Mouse (Mus musculus) heart, embryonic 14.5 days (tissue): ENCODE measurements at regions not wholly inside any gene's neighbourhood (a gene's known extent, or its start where the extent isn't known, plus 50 kb on each side); places are given as distances from the start of the nearest gene placed in this dataset.
"Not testable (repeated sequence)": the region's sequence is repeated elsewhere in the genome, so short reads cannot be mapped to it uniquely, and the experiment has no call there.

Experiments used
- ATAC-seq: fragments of 200-750 bp; cut with Nextera tagmentation; 2 replicates; pipeline ENCODE4 v1.8.0; 2017; ENCODE audit warnings: low read depth, moderate TSS enrichment; ENCODE audit not compliant: insufficient number of reproducible peaks, insufficient read depth, low FRiP score
- H3K27ac ChIP-seq, 2 experiments: fragments of 200-500 bp in 1 of 2; fragments of 300-500 bp in 1 of 2; sonication (generic) in 1 of 2; replicated peaks in 1 of 2; 2 replicates each; pipeline ENCODE4 v1.5.1; 2012 to 2014; ENCODE audit warnings: low read depth in 2 of 2, low read length in 2 of 2, control low read depth in 1 of 2, mild to moderate bottlenecking in 1 of 2, mixed read lengths in 1 of 2; ENCODE audit not compliant: control insufficient read depth in 1 of 2, insufficient read depth in 1 of 2
- H3K27me3 ChIP-seq: fragments of 300-500 bp; sonication (generic); 2 replicates; pipeline ENCODE4 v1.6.1; 2014; ENCODE audit warnings: mild to moderate bottlenecking, low read length, control low read depth; ENCODE audit not compliant: control insufficient read depth, insufficient read depth
- H3K36me3 ChIP-seq: fragments of 300-500 bp; sonication (generic); 2 replicates; pipeline ENCODE4 v1.6.1; 2014; ENCODE audit warnings: mild to moderate bottlenecking, control low read depth, low read length, mixed read lengths; ENCODE audit not compliant: control insufficient read depth, insufficient read depth
- H3K4me1 ChIP-seq, 2 experiments: fragments of 200-500 bp in 1 of 2; fragments of 300-500 bp in 1 of 2; sonication (generic) in 1 of 2; 2 replicates each; pipeline ENCODE4 v1.6.1; 2012 to 2014; ENCODE audit warnings: low read length in 2 of 2, control low read depth in 1 of 2, mixed read lengths in 1 of 2; ENCODE audit not compliant: control insufficient read depth in 2 of 2, insufficient read depth in 2 of 2
- H3K4me2 ChIP-seq: fragments of 300-500 bp; sonication (generic); 2 replicates; pipeline ENCODE4 v1.6.1; 2014; ENCODE audit warnings: mild to moderate bottlenecking, low read length
- H3K4me3 ChIP-seq, 2 experiments: fragments of 200-500 bp in 1 of 2; fragments of 300-500 bp in 1 of 2; sonication (generic) in 1 of 2; 2 replicates each; pipeline ENCODE4 v1.5.1; 2012 to 2014; ENCODE audit warnings: low read length in 2 of 2, mild to moderate bottlenecking in 2 of 2, control low read depth in 1 of 2, low read depth in 1 of 2, moderate library complexity in 1 of 2; ENCODE audit not compliant: control insufficient read depth in 1 of 2, insufficient read depth in 1 of 2
- H3K9ac ChIP-seq: fragments of 300-500 bp; sonication (generic); 2 replicates; pipeline ENCODE4 v1.6.1; 2014; ENCODE audit warnings: mild to moderate bottlenecking, low read length
- H3K9me3 ChIP-seq: fragments of 300-500 bp; sonication (generic); 2 replicates; pipeline ENCODE4 v1.6.1; 2016; ENCODE audit warnings: low read length, control low read depth; ENCODE audit not compliant: control insufficient read depth
- WGBS: fragments of 180-500 bp; shearing (Covaris S2); extraction: QIAGEN DNeasy Blood & Tissue Kit; methylation state at CpG from one replicate; pipeline ENCODE4 v1.1.7; 2014; 5-methylcytosine and 5-hydroxymethylcytosine counted together

DNA sequence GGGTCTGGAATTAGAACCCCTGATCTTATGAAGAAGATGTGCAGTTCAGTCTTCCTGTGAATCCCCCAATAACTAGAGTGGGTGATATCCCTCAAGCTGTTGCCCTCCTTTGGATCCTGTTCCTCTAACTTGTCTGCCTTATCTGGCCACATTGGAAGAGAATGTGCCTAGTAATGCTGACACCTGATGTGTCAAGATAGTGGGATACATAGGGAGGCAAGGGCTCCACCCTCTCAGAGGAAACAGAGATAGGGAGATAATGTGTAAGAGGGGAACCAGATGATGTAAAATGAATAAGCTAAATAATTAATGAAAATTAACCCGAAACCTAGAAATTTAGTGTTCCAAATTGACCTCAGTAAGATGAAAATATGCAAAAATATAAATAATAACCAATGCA lies 294.4 kb upstream of the Zfp386 start:
- not testable (repeated sequence) for H3K36me3 ChIP-seq, ATAC-seq, H3K4me1 ChIP-seq, H3K4me2 ChIP-seq, H3K27me3 ChIP-seq, H3K9ac ChIP-seq, H3K4me3 ChIP-seq, H3K27ac ChIP-seq, H3K9me3 ChIP-seq
- WGBS, result 67% methylated on average over 1 of the region's 1 CpGs

DNA sequence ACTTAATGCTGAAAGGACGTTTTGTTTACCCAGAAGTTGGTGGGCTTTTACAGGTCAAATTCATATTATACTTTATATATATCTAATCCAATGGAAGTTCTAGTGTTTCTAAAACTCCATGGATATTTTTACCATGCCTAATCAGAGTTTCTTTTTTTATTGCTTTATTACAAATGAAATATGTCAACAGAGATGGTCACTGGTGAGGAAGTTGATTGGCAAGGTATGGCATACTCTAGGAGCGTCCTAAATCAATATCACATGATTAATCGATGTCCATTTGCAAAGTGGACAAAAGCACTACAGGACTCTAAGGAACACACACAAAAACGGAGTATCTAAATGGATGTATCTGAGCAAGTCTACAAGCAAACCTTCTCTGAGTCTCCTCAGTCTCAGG lies 290.0 kb upstream of the Zfp386 start:
- 38% methylated on average over 4 of the region's 4 CpGs for WGBS
- ATAC-seq, H3K9me3 ChIP-seq, H3K4me1 ChIP-seq, H3K27ac ChIP-seq, H3K4me3 ChIP-seq, H3K36me3 ChIP-seq, H3K27me3 ChIP-seq, H3K9ac ChIP-seq, H3K4me2 ChIP-seq: not testable (repeated sequence)

DNA sequence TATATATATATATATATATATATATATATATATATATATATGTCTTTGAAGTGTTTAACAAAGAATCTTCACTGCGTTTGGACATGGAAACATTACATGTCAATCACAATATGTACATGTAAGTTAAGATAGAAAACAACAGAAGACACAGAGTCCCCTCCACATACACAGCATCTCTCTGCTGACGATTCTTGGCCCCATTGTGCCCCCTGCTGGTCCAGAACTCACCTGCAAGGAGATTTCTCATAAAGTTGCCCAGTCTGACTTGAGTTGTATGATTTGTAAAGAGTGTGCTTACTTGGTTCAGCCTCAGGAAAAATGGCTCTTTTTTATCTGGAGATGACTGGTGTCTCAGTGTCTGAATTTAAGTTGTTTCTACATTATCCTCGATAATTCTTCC lies 288.5 kb upstream of the Zfp386 start:
- WGBS, result 38% methylated on average over 3 of the region's 3 CpGs
- H3K9ac ChIP-seq, ATAC-seq, H3K4me1 ChIP-seq, H3K9me3 ChIP-seq, H3K36me3 ChIP-seq, H3K4me2 ChIP-seq, H3K27ac ChIP-seq, H3K27me3 ChIP-seq, H3K4me3 ChIP-seq: not testable (repeated sequence)

DNA sequence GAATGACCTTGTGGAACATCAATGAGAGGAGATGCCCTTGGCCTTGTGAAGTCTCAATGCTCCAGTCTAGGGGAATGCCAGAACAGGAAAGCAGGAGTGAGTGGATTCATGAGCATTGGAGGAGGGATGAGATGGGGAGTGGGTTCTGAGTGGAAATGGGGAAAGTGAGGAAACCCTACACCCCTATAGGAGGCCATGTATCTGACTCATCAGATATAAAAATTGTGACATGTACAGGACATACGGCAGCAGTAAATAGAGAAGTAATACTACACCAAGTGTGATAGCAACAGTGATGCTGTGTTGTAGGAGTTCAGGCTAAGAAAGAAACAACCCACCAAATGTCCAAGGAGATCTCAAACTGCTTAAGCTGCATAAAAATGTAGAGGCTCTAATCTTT lies 285.8 kb upstream of the Zfp386 start:
- H3K36me3 ChIP-seq, H3K27ac ChIP-seq, ATAC-seq, H3K9ac ChIP-seq, H3K4me1 ChIP-seq, H3K27me3 ChIP-seq, H3K4me2 ChIP-seq, H3K4me3 ChIP-seq, H3K9me3 ChIP-seq: not testable (repeated sequence)
- WGBS, result no CpG with 5 or more reads among the region's 1 CpGs

DNA sequence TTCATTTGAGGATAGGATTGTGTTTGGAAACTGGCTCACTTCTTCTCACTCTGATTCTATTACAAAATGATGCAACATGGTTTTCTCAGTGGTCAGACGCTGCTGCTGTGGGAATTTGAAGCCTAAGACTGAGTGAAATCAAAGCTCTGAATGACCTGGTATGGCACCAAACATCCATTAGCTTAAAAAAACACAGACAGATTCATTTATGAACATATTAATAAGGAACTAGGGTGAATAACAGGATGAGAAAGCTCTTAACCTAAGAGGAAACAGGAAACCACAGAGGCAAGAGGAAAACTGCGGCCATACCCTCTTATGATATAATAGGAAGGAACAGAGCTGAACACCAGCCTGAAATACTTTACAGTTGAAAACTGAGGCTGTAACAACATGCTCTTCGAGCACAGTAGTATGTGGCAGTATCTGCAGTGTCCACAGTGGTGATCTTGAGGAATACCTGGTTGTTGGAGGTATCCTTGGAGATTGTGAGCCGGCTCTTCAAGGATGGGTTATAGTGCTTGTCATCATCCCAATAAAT lies 282.5 kb upstream of the Zfp386 start:
- not testable (repeated sequence) for H3K27ac ChIP-seq, H3K36me3 ChIP-seq, H3K27me3 ChIP-seq, H3K4me3 ChIP-seq, H3K4me2 ChIP-seq, H3K9me3 ChIP-seq, H3K4me1 ChIP-seq, H3K9ac ChIP-seq, ATAC-seq
- WGBS, result 58% methylated on average over 4 of the region's 4 CpGs

DNA sequence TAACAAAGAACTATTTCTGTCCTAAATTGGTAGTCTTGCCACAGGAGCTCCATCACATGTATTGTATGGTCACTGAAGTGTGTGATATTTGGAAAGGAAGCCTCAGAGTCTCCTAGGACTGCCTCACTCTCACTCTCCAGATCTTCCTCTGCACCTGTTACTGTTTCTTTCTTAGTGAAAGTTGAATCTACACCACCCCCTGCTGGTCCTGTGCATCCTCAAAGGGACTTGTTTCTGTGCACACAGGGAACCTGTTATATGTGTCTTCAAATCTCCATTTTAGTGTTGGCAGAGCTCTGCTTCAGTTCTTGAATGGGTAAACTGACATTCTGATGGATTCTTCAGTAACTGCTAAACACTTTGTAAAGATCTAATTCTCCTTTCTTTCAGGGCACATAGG lies 276.3 kb upstream of the Zfp386 start:
- H3K36me3 ChIP-seq, result not testable (repeated sequence)

DNA sequence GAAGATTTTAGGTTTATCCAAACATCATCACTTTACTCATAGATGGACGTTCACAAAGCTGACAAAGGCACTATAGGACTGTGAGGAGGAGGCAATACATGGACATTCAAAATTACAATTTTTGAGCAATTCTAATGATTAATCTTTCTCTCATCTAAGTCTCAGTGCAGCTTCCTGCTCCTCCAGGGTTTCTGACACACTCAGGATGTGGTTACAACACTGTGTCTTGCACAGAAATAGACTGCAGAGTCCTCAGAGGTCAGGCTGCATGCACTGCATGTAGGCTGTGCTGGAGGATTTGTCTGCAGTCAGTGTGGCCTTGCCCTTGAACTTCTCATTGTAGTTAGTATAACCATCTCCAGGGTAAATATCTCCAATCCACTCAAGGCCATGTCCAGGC lies 257.2 kb upstream of the Zfp386 start:
- not testable (repeated sequence) for H3K4me1 ChIP-seq, H3K4me3 ChIP-seq, H3K36me3 ChIP-seq, H3K9ac ChIP-seq, ATAC-seq, H3K27me3 ChIP-seq, H3K9me3 ChIP-seq, H3K27ac ChIP-seq, H3K4me2 ChIP-seq
- WGBS, result 43% methylated on average over 1 of the region's 1 CpGs

More for the DNA sequence above, 276.3 kb upstream of the Zfp386 start:
- H3K4me3 ChIP-seq, H3K27me3 ChIP-seq, H3K9me3 ChIP-seq, H3K4me2 ChIP-seq, ATAC-seq, H3K27ac ChIP-seq, H3K9ac ChIP-seq, H3K4me1 ChIP-seq: not testable (repeated sequence)

DNA sequence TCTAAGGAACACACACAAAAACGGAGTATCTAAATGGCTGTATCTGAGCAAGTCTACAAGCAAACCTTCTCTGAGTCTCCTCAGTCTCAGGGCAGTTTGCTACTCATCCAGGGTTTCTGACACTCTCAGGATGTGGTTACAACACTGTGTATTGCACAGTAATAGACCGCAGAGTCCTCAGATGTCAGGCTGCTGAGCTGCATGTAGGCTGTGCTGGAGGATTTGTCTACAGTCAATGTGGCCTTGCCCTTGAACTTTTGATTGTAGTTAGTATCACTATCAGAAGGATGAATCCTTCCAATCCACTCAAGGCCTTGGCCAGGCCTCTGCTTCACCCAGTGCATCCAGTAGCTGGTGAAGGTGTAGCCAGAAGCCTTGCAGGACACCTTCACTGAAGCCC lies 245.0 kb upstream of the Zfp386 start:
- H3K4me1 ChIP-seq, H3K9me3 ChIP-seq, H3K27ac ChIP-seq, H3K27me3 ChIP-seq, H3K9ac ChIP-seq, ATAC-seq, H3K4me3 ChIP-seq, H3K4me2 ChIP-seq, H3K36me3 ChIP-seq: not testable (repeated sequence)
- 41% methylated on average over 2 of the region's 2 CpGs for WGBS
